Mouse (Mus musculus) 416B (cell line): Measurements from ENCODE around the gene Slc25a21.
A peak's percentile ranks its signal among the peaks of the same experiment; 100 is the strongest.
"Not testable (repeated sequence)": the region's sequence is repeated elsewhere in the genome, so short reads cannot be mapped to it uniquely, and the experiment has no call there.

Experiments used
- DNase-seq: peaks from one replicate; pipeline ENCODE4 v3.0.0; 2011; ENCODE audit warnings: low read depth

The Slc25a21 gene

DNA sequence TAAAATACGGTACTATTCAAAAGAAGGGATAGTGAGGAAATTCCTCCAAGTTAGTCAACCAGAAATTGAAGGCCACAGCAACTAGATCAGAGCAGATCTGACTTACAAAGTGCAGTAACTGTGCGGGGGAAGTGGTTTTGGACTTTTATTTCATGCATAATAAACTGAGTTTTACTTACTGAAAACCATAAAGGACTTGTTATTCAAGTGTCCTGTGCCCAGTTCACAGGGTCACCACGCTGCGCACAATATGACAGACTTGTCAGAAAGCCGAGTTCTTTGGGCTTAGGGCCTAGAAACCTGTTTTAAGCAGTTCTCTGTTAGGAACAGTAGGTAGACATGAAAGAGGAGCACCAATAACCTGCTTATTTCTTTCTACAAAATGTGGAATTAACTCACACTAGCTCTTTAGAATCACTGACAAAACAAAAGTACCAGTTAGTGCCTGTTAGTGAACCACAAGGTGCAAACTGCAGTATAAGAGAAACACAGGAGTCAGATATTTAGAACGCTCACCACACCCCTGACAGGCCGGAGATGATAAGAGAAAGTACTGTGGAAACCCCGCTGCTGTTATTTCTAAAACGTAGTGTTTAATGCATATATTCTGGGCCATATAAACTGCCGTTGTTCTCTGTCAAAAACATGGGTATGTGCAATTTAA is at the start of gene Slc25a21:
Gene Slc25a21, minus strand, starts transcription at position 110 of the 664 bp plus-strand sequence.
- no peak for DNase-seq

DNA sequence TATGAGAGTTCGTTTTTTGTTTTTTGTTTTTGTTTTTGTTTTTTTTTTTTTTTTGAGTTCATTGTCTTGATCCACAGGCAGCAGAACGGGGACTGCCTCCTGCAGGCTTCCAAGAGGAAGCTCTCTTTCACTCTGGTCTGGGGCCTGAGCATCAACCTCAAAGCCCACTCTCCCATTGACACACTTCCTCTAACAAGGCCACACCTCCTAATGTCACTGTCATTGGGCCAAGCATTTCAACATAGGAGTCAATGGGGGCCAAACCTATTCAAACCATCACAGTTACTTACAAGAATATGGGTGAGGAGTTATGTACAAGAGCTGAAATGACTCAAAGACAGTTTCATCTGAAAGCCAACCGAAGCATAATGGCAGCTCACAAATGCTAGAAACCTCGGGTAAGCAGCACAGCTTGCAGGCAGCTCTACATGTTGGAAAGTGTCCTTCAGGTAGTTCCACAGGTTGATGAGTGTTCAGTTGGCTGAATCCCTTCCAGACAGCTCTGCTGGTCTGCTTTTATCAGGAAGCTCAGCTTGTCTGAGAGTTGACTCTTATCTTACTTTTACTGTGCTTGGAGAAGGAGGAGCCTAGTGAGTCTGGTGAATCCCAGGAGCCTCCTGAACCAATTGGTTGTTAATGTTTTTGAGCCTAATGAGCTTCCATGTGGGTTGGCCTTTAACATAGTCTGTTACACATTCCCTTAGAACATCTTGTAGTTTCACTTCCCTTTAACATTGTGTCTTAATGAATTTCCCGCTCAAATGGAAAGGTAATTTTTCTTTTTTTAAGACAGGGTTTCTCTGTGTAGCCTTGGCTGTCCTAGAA is 46.6 kb upstream of the Slc25a21 start:
- peak; percentile 69 for DNase-seq

DNA sequence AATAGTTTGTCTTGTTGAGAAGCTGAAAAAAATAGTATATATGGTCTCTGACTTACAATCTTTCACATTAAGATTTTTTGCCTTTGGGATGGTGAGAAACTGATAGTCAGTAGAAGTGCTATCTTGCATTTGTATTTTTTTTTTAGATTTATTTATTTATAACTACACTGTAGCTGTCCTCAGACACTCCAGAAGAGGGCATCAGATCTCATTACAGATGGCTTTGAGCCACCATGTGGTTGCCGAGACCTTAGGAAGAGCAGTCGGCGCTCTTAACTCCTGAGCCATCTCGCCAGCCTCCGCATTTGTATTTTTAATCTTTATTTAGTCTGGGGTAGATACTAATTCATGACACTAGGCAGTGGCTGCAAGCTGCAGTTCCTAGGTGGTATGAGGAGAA is 36.1 kb upstream of the Slc25a21 start:
- peak; percentile 53 for DNase-seq

DNA sequence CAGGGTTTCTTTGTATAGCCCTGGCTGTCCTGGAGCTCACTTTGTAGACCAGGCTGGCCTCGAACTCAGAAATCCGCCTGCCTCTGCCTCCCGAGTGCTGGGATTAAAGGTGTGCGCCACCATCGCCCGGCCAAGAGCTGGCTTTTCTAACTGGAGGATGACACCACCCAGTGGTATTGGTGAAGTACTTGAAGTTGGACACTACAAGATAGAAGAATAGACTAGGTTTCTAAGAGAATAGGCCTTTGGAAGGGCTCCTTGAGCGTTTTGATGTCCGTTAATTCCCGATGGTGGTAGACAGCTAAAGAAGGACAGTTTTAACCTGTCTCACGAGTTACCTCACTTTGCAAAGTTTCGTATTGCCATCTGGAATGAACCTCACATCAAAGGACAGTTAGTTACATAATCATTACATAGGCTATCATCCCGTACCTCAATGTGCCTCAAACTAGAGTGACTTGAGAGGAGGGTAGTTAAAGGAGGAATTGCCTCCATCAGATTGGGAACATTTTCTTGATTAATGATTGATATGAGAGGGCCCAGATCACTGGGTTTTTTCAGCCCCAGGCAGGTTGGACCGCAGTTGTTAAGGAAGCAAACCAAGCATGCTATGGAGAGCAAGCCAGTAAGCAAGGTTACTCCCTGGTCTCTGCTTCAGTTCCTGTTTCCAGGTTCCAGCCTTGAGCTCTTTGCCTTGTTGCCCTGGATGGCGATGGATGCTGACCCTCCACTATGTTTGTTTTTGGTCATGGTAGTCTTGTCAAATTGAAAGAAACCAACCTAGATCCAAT is 34.0 kb upstream of the Slc25a21 start:
- peak; percentile 81 for DNase-seq

DNA sequence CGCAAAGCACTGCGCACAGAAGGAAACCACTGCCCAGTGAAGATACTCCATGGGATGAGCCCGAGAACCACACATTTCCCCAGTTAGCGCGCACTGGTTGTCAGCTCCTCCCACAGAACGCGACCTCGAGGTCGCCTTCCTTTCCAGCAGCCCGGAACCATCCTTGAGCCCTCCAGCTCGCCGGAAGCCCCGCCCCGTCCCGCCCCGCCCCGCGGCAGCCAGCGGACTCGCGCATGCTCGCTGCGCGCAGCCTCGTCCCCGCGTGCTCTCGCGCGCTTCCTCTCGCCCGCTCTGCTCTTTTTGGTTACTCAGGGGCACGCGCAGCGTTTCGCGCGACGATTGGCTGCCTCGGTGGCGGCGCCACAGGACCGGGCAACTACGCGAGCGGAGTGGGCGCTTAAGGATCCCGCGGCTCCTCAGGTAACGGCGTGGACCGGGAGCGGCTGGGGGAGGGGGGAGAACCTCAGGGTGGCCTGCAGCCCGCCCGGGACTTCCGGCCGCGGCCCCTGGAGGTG is 33.0 kb upstream of the Slc25a21 start, which contains the start of the genes Prps1l3 and Mipol1:
Gene Prps1l3, plus strand, starts transcription at position 221 of the 515 bp plus-strand sequence.
Gene Mipol1, plus strand, starts transcription at position 236 of the 515 bp plus-strand sequence.
- DNase-seq: peak; percentile 92

DNA sequence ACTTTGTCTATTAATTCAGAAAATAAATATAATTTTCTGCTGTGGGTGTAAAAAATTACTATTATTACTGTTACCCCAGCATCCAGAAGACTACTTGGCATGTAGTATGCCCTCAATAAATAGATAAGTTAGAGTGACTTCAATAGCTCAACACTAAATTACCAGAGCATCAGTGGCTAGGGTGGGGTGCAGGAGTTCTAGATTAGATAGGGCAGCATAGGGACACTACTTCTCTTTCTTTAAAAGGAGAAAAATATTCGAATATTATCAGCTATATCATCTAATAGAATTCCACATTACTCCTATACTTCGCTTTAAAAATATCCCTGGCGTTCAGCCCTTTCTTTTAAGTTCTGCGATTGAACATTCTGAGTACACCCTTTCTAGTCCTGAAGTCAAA is 32.4 kb upstream of the Slc25a21 start:
- no peak for DNase-seq

DNA sequence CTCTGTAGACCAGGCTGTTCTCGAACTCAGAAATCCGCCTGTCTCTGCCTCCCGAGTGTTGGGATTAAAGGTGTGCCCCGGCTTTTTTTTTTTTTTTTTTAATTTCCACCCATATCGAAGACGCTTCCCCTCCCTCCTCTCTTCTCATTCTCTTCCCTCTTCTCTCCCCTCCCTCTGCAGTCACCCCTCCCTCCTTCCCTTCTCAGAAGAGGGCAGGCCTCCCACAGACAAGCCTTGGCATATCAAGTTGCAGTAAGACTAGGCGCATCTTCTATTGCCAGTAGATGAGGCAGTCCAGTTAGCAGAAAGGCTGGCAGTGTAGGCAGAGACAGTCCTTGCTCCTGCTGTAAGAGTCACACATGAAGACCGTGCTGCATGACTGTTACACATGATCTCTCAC is 30.5 kb upstream of the Slc25a21 start:
- no peak for DNase-seq

DNA sequence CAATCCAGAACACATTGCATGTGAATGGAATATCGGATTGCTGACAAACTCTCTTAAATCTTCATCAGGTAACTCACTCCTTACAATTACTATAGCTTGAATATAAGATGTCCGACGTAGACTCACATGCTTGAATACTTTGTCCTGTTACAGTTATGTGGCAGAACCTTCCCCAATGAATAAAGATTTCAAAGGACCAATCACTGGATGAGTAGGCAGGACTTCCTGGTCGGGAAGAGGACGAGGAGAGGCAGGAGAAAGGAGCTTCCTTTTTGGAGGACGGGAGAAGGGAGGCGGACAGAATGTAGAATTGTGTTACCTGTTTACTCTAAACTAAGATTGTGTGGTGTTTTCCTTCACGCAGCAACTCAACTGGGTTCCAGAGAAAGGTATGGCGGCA is 29.1 kb upstream of the Slc25a21 start:
- no peak for DNase-seq

DNA sequence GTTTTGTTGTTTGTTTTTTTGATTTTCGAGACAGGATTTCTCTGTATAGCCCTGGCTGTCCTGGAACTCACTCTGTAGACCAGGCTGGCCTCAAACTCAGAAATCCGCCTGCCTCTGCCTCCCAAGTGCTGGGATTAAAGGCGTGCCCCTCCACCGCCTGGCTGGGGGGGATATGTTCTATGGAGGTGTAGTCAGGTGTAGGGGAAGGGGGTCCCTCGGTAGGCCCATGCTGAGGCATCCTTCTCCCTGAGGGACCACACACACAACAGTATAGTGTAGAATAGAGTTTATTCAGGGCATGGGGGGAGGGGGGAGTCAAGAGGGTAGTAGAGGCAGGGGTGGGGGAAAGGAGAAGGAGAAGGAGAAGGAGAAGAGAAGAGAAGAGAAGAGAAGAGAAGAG is 15.2 kb upstream of the Slc25a21 start:
- DNase-seq: not testable (repeated sequence)

DNA sequence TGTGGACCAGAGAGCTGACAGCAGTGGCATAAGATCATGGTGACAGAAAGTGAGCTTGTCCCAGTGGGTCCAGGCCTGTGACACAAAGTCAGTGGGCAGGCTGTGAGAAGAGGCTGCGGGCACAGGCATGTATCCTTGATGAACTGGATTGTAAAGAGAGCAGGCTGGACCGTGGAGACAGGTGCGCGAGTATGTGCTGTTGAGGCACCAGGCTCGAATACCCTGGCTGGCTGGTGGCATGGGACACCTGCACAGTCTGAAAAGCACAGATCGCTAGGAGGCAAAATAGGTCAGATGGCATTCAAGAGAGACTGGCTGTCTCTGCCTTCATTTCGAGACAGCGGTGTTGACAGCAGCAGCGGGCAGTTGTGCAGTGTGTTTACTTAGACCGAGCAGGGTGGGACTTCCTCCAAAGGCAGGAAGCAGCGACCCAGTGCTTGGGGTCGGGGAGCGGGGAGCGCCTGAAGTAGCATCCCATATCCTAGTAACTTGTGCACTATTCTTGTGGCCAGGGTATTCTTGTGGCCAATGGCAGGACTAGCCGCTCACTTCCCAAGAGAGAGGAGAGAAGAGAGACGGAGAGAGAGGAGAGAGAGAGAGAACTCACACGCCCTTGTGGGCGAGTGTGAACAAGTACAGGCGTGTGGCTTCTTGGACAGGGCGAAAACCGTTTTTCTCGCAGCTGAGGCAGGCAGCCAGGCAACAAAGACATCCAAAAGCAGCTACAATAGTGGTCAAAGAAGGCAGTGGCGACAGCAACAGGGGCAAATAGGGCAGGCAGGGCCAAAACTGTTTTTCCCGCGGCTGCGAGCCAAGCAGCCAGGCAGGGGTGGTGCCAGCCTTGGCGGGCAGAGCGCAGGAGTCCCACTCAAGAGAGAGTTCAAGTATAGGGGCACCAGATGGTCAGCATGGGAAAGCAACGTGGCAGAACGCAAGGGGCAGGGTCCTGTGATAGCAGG is 14.4 kb upstream of the Slc25a21 start:
- no peak for DNase-seq

DNA sequence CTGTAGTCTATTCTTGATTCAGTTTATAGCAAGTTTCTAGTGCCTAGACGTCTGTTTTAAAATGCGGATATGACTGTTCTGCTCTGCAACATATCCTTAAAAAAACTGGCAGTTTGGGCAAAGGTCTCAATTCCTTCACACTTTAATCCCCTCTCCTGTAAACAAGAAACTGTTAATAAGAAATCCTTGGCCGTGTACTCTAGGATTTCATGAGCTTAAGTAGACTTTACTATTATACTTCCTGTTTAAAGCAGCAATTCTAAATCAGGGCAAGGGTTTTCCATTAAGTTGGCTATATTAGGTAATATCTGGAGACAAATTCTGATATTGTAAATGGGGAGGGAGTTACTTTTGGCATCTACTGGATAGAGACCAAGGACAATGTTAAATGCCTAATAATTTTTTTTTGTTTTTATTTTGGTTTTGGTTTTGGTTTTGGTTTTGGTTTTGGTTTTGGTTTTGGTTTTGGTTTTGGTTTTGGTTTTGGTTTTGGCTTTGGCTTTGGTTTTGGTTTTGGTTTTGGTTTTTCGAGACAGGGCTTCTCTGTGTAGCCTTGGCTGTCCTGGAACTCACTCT is 7.1 kb upstream of the Slc25a21 start:
- DNase-seq: no peak

DNA sequence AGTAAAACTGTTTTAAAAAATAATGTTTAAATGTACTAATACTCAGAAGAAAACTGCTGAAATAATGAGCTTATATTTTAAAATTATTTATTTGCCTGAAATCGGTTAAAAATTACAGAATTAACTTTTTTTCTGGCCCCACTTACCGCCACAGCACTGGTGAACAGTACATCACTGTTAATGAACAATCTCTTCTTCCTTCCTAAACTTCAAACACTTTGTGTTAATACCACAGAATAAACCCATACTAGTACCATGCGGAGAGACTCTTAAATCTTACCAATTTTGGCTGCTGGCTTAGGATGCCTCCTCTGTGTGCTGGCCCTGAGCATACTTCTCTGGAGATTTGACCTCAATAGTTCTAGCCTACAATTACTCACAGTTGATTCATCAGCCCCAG is 4.6 kb upstream of the Slc25a21 start:
- DNase-seq: no peak

DNA sequence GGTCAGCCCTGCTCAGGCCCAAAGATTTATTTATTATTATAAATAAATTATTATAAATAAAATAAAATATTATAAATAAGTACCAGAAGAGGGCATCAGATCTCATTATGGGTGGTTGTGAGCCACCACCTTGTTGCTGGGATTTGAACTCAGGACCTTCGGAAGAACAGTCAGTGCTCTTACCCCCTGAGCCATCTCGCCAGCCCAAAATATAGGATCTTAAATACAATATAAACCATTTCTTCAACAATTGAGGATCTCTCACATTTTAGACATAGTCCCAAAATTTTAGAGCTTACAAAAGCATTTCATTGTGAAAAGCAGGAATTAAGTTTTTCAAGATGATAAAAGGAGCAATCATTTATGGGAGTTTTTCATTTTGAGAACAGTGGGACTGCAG is 2.2 kb upstream of the Slc25a21 start:
- no peak for DNase-seq

DNA sequence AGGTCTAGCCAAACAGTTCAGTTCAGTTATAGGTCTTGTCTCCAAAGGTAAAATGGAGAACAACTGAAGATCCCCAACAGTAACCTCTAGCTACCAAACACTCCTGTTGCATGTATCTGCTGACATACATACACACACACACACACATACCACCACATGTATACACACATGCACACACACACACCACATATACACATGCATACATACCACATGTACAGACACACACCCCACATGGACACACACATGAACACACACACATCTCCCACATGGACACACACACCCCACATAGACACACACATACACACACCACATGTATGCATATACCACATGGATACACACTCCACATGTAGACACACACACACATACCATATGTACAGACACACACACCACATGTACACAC is 997 bp upstream of the Slc25a21 start:
- no peak for DNase-seq

DNA sequence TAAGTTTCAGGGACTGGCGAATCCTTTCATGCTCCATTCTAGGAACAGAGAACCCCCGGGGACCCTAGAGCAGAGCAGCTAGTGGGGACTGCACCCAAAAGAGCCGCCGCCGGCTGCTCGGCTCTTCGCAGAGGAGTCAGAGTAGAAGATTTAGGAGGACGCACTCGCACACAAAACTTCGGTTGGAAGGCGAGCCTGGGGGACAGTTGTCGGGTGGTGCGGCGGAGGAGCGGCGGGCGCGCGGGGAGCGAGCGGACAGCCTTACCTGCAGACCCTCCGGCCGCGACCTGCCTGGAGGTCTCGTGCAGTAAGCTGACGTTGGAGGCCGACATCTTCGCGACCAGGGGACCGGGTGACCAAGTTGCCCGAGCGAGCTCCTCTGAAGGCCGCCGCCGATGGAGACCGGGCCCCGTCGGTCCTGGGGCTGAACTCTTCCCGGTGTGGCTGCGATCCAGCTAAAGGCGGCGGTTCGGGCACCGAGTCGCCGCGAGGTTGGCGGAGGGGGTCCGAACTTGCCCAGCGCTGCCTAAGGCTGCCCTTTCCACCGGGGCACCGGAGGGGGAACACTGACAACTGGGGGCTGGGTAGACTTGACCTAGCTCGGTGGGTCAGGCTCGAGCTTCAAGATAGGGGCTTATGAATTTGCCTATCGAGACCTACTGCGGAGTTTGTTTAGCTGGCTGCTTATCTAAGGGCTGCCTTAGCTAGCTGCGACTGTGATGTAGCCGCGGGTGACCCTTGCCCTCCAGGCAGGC is 487 bp downstream of the Slc25a21 start:
- no peak for DNase-seq

DNA sequence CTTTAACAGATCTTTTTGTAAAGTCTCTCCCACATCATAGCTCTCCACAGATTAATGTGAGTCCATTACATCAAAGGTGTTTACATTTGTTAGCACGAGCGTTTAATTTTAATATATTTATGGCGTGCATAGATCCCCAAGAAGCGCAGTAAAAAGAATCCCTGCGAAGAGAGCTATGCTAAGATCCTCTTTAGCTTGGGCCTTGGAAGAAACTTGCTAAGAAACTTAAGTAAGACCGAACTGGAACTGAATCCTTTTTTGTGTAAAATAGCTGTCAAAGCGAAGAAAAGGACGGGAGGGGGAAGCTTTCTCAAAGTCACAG is 1.0 kb downstream of the Slc25a21 start:
- no peak for DNase-seq

DNA sequence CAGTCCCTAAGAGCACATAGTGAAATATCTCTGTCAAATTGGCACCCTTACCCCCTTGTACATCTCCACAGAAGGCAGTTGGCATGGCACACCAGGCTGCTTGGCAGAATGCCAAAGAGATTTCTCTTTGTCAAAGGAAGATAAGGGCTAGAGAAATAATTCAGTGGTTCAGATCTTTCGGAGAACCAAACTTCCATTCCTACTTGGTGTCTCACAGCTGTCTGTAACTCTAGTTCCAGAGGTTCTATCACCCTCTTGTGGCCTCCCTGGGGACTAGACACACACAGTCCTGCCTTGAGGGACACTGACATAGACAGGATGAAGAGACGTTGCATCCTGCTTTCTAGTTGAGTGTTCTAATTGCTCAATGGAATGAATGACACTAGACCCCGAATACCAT is 2.7 kb downstream of the Slc25a21 start:
- DNase-seq: peak; percentile 66

DNA sequence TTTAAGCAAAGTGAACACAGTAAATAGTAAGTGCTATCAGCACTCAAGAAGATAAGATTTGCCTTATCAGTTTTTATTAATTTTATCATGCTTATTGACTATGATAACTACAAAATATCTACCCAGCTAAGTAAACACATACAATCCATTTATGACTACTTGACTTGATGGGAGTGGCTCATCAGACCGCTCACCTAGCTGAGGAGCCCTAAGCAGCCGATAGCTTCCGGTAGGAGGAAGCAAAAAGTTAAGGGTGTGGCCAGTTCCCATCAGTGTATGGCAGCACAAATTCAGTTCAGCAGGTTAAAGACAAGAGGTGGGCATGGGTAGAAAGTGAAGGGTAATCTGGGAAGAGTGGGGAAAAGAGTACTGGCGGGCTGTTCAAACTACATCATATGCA is 10.2 kb downstream of the Slc25a21 start:
- DNase-seq: no peak

DNA sequence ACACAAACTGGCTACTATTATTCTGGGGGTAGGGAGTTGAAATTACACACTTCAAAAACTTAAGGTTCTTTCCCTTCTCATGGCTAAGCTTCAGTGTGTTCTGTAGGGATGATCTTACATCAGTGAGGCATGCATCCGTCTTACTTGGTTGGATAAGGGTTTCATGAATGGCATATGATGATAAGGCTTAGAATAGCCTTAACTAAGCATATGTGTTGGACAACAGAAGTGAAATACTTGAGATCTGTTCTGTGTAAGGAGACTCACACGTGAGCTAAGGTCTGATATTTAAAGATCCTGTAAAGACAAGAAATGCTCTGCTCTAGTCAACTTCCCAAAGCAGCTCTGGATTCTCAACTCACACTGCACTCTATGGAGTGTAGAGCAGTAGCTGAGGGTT is 11.1 kb downstream of the Slc25a21 start:
- DNase-seq: no peak

DNA sequence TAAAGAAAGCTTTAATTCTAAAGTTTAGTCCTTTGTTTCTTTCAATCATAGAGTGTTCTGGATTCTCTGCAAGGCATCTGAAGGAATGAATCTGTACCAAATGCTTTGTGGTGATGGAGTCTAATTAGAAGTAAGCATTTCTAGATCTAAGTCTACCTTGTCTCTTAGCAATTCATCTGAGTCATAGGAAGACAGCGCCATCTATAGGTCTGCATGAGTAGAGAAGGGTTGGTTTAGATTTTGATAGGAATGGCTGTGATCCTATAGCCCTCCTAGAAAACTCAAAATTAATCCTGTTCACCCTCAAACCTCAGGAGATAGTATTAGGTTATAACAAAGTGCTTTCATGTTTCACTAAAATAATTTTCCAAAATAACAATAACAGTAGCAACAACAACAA is 11.8 kb downstream of the Slc25a21 start:
- DNase-seq: peak; percentile 64
